Mouse (Mus musculus) heart, postnatal 36 days (tissue): ENCODE measurements around the gene Kcnj12. TPM values are rescaled to one million over a fixed set of nuclear protein-coding genes. Genes with fewer than 3 reads are reported as not detected.
A peak's percentile ranks its signal among the peaks of the same experiment; 100 is the strongest.

ENCODE experiments used
- DNase-seq, 2 experiments: peaks; one replicate each; pipeline ENCODE4 v3.0.0; 2021 to 2022
- intact Hi-C: fragments of 180-260 bp; cut with DNase I; formaldehyde crosslinking; loops from one replicate; pipeline ENCODE4 v1.15.1; 2025
- total RNA-seq, 2 experiments: library from RNA; stranded (reverse); gene quantifications; 2 replicates each; pipeline ENCODE4 v1.2.3; 2021

The Kcnj12 gene
- total RNA-seq, 2 experiments from 2014 or later, result 22.8 to 24.9 TPM

DNA sequence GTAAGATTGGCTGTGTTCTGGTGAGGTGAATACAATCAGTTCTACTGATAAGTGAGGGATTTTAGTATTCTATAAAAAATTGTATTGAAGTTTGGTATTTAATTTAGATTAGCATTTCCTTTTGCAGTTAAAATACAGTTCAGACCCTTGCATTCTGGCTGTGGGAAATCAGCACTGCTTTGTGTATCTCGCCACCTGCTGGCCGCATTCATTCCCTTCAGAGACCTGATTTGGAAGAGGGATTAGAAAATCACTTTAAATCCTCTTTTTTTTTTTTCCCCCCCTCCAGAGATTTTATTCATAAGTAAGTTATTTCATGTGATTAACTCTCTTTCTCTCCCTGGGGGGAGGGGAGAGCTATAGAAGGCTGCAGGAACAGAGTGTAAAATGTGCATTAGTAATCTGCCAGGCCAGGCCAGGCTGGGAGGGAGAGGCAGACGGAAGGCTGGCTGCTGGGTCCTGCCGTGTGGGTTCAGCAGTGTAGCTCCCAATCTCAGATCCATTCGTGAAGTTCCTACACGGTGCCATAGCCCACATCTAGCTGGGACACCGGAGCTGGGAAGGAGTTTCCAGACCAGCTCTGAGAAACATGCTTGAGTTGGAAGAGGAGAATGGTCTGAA lies 69.4 kb downstream of the Kcnj12 start:
- intact Hi-C loops, result loop anchor here (1.0 to 5.0 kb wide), 3 partner anchors 138 to 394 kb away; partner anchors contain the start of gene Llgl1
- peak; percentile 65 to 79 for DNase-seq

- intact Hi-C loops, result no loop called here
- no peak for DNase-seq
Measured at GRCm38 (mm10) chr11:61098046-61098445, 75.7 kb downstream of the Kcnj12 start.

DNA sequence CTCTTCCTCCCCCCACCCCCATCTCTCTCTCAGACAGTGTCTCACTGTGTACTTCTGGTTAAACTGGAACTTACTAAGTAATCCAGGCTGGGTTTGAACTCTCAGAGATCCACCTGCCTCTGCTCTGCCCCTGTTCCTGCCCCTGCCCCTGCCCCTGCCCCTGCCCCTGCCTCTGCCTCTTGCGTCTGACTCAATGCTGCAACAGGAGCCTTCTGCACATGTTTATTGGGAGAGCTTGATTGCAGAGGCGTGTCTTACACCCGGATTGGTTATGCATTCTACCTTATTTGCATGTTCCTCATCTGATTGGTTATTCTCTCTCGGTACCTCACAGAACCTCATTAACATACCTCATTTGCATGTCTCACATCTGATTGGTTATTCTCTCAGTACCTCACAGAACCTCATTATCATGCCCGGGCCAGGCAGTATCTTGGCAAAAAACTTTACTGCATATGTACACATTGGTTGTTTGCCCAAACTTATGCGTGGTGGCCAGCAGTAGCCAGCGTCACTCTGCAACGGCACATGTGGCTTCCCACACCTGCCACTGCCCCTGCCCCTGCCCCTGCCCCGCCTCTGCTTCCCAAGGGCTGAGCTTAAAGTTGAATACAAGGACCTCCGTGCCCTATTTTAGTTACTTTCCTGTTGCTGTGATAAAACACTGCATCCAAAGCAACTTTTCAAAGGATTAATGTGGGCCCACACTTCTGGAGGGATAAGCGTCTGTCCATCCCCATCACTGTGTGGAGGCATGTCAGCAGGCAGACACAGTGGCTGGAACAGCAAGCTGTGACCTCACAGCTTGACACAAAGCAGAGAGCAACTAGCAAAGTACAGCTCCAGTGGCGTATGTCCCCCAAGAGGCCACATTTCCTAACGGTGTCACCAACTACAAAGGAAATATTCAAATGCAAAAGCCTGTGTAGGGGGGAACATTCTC lies 80.3 kb downstream of the Kcnj12 start:
- DNase-seq, result no peak
- intact Hi-C loops, result loop anchor here (2.0 to 10.0 kb wide), 3 partner anchors 240 to 612 kb away; partner anchors contain the start of gene Slc47a2

- peak; percentile 85 to 88 for DNase-seq
- intact Hi-C loops, result loop anchor here (2.0 to 10.0 kb wide), 3 partner anchors 283 to 610 kb away; no protein-coding TSS in a partner anchor
Measured at GRCm38 (mm10) chr11:61104241-61104901, 82.0 kb downstream of the Kcnj12 start.

DNA sequence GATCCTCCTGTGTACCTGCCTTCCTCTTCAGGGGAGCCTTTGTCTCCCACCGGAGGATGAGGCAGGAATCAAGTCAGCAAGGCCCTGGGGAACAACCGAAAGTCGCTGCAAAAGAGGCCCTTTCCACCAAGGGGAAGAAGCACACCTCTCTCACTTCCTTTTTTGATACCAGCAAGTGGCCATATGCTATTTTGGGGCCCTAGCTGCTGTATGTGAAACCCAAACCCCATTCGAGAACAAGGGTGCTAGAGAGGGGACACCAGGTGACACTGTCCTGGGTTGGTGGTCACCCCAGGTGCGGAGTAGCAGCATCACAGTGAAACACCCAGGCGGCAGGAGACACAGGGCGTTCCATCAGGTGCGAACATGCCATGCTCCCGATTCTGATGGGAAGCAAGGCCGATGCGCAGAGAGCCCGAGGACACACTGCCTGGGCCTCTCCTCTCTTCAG lies 86.6 kb downstream of the Kcnj12 start:
- intact Hi-C loops, result loop anchor here (5.0 to 10.0 kb wide), 3 partner anchors 48 to 606 kb away; no protein-coding TSS in a partner anchor
- no peak for DNase-seq

DNA sequence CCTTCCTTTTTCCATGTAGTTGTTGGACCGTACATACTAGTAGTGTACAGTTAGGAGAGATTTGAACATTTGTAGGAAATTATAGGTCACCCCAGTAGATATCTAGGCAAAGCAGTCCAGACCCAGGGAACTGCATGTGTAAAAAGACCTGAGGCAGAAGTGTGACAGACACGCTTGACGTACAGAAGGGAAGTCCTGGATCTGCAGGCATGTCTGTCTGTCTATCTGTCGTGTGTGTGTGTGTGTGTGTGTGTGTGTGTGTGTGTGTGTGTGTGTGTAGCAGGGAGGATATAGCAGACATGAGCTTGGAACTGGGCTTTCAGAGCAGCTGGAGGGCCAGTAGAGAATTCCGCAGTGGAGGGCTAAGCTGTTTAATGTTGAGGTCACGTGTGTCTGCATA lies 87.3 kb downstream of the Kcnj12 start:
- intact Hi-C loops, result loop anchor here (5.0 to 10.0 kb wide), 3 partner anchors 48 to 605 kb away; no protein-coding TSS in a partner anchor
- DNase-seq, result no peak

- intact Hi-C loops, result no loop called here
- DNase-seq, result no peak
Measured at GRCm38 (mm10) chr11:61110113-61110512, 87.7 kb downstream of the Kcnj12 start.

GRCm38 (mm10) chr11:61110928-61111327 lies 88.6 kb downstream of the Kcnj12 start:
- intact Hi-C loops, result no loop called here

DNA sequence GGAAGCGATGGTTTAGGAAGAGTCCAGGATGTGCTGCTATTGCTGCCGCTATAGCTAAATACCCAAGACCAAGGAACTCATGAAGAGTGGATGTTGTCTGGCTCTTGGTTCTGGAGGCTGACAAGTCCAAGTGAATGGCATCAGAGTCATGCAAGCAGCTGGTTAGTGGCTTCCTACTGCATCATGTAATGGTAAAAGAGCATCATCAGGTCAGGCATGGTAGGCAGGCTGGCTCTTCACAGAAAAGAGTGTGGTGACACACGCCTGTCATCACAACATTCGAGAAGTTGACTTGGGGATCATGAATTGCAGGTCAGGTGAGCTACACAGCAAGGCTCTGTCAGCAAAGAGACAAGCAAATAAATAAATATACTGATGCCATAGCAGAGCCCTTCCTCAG lies 89.1 kb downstream of the Kcnj12 start:
- intact Hi-C loops, result no loop called here
- DNase-seq, result no peak

More at GRCm38 (mm10) chr11:61110928-61111327, 88.6 kb downstream of the Kcnj12 start:
- DNase-seq, result no peak

DNA sequence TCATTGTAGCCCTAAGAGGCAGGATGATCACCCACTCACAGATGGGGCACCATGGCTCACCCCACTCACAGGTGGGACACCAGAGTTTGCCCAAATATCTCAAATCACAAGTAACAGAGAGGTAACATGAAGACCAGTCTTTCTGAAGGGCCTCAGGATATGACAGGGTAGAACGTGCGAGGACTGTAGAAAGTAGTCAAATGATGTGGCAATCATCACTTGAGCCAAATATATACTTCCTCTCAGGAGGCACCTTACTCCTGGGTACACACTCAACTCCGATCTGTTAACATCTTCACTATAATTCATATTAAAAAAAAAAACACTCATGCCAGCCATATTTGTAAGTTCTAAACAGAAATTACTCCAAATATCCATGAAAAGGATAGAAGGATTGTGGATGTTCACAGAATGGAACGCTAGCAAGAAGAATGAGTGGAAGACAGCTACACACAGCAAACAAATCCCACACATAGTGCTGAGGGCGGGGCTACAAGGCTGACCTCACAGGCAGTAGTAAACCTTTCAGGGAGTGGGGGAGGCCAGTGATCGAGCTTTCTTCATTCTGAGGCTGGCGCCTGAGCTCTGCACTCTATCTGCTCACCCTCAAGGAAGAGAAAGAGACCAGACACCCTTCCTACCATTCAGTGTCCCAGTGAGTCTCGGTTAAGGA lies 90.1 kb downstream of the Kcnj12 start:
- intact Hi-C loops, result no loop called here
- DNase-seq, result no peak

- DNase-seq, result no peak
- intact Hi-C loops, result no loop called here
Measured at GRCm38 (mm10) chr11:61116226-61116625, 93.9 kb downstream of the Kcnj12 start.

GRCm38 (mm10) chr11:61119996-61120583 lies 97.7 kb downstream of the Kcnj12 start:
- intact Hi-C loops, result no loop called here
- no peak for DNase-seq

Other genes with a start within 250 kb of the Kcnj12 start
- gene Top3a, start 245.2 kb upstream of the Kcnj12 start, total RNA-seq, result 1 to 10 TPM; 4.5 to 5.3 TPM
- 10 to 100 TPM; 14.5 to 15.3 TPM for gene Smcr8, start 245.0 kb upstream of the Kcnj12 start, total RNA-seq
- 1 to 10 TPM; 8.8 to 9.1 TPM for gene Shmt1, start 210.8 kb upstream of the Kcnj12 start, total RNA-seq
- gene Dhrs7b, start 191.9 kb upstream of the Kcnj12 start, total RNA-seq, result 10 to 100 TPM; 19.4 to 19.7 TPM
- 10 to 100 TPM; 30.6 to 32.3 TPM for gene Tmem11, start 143.3 kb upstream of the Kcnj12 start, total RNA-seq
- gene Natd1, start 107.8 kb upstream of the Kcnj12 start, total RNA-seq, result 10 to 100 TPM; 15.5 to 16.0 TPM
- gene Map2k3, start 90.5 kb upstream of the Kcnj12 start, total RNA-seq, result 10 to 100 TPM; 84.2 to 84.5 TPM
- gene Tnfrsf13b, start 104.2 kb downstream of the Kcnj12 start, total RNA-seq, result under 1 TPM; 0.86 to 0.89 TPM
- gene Usp22, start 152.5 kb downstream of the Kcnj12 start, total RNA-seq, result 10 to 100 TPM; 29.9 to 37.4 TPM
- 1 to 10 TPM; 1.7 TPM for gene Aldh3a1, start 185.0 kb downstream of the Kcnj12 start, total RNA-seq
- gene Aldh3a2, start 244.9 kb downstream of the Kcnj12 start, total RNA-seq, result 10 to 100 TPM; 35.3 to 41.7 TPM